Mouse (Mus musculus) right cerebral cortex, postnatal 10 days (tissue): Measurements from ENCODE around the gene Tapbp.
"Not testable (repeated sequence)": the region's sequence is repeated elsewhere in the genome, so short reads cannot be mapped to it uniquely, and the experiment has no call there.

Source experiments
- DNase-seq, 2 experiments: peaks; one replicate each; pipeline ENCODE4 v3.0.0; 2021; ENCODE audit warnings: low spot score in 2 of 2

Tapbp gene

DNA sequence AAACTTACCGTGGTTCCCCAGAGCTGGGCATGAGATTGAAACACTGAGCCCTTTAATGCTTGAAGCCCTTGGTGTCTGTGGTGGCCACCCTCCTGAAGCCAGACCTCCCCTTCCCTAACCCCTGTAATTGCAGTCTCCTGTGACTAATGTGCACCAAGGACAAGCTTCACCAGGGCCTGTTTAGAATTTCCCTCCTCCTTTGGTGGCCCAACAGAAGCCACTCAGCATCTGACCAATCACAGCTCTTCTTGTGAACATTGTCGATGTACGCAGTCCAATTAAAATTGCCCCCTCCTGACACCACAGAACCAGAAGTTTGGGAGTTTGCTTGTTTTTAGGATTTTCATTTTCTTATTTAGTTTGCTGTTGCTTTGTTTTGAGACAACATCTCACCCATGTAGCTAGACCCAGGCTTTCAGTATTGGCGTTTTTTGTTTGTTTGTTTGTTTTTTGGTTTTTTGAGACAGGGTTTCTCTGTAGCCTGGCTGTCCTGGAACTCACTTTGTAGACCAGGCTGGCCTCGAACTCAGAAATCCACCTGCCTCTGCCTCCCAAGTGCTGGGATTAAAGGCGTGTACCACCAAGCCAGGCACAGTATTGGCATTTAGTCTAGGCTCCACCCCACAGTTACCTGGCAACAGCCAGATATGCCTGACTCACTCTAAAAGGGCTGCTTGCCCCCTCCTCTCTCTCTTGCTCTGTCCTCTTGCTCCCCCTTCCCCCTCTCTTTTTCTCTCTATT is 11.6 kb upstream of the Tapbp start:
- DNase-seq = not testable (repeated sequence)

DNA sequence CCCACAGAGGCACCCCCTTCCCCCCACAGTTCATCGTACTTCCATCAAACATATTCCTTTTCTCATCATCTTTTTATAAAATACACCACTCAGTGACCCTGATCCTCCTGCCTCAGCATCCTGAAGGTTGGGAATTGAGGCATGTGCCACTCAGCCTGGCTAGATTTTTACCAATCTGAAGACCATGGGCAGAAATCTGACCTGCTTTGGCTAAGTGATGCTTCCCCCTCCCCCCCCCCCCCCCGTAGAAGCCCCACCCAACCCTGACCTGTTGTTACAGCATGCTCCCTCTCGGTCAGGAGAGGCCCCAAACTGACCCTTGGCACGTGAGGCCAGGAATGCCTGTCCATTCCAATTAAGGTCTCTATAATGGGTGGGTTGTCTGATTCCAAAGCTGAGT is 10.9 kb upstream of the Tapbp start, which contains the start of gene Platr17:
TSS of gene Platr17 (plus strand) at position 301 of the 400 bp plus-strand sequence.
- not testable (repeated sequence) for DNase-seq

DNA sequence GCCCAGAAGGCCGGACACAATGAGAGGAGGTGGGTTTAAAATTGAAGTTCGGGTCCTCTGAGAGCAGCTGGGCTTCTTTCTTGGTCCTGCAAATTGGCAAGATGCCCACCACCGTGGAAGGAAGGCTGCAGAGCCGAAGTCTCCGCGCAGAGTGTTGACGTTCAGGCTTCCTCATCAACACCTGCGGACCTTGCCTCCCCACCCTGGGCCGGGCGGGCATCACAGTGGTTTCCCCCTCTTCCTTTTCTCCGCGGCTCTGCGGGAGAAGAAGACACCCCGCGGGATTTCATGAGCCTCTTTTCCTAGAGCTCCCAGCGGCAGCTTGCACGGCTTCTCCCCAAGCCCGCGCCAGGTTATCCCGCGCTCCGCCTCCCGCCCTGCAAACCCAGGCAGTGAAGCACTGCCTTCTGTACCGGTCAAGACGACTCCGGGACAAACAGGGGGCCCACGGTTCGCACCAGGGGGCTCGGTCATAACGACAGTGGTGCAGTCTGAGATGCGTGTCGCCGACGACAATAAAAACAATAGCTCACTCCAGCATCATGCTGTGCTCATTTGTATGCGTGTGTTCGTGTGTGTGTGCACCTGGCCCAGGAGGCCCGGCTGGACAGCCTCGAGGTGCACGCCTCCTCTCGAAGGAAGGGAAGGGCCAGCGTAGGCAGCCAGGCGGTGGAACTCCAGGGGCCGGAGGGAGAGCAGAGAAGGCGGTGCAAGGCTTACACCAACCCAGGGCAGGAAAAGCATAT is 7.2 kb upstream of the Tapbp start:
- DNase-seq = peak; percentile 82 to 89

DNA sequence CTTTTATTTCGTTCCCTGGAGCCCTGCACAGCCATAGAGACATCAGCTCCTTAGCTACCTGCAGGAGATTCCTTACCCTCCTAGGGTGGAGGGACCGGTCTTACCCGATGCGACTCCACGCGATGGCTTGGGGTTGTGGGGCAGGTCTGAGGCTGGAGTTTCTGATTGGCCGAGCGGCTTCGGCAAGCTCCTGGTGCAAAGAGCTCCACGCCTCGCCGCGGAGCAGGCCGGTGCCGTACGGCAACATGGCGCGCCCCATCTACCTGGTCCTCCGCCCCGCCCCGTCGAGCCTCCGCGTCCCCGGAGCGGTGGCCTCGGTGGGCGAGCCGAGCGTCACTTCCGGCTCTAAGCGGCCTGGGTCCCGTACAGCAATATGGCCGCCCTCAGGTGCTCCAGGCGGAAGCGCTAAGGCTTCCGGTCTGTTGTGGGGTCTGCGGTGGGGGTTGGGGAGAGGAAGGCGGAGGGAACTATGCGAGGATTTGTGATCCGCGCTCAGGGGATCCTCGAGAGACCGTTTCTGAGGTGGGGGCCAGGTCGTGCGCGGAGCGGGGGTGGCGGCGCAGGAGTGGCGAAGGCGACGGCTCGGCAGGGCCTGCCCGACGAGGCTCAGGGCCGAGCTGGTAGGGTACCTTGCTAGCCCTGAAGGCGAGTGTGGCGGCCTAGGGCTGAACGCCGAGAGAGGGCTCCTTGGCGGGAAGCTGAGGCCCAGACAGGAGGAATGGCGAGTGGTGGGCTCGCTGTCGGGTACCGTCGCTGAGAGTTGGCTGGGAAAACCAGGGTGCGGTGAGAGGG is 6.4 kb upstream of the Tapbp start, which contains the start of gene Daxx:
TSS of gene Daxx (plus strand) at position 338 of the 792 bp plus-strand sequence.
- peak; percentile 99 for DNase-seq

DNA sequence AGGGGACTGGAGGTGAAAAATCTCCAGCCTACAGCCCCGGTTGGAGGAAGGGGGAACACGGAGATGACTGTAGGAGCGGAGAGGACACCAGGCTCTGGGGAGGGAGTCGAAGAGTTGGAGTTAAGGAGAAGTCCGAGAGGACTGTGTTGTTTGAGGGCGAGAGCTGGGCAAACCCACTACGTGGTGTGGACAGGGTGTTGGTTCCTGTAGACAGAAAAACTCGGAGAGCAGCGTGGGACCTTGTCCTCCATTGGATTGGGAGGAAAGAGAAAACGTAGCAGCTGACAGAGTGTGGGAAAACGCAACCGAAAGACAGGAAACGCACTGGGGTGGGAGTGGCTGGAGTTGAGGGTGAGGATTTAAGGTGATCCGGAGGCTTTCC is 5.8 kb upstream of the Tapbp start:
- peak; percentile 50 to 72 for DNase-seq

DNA sequence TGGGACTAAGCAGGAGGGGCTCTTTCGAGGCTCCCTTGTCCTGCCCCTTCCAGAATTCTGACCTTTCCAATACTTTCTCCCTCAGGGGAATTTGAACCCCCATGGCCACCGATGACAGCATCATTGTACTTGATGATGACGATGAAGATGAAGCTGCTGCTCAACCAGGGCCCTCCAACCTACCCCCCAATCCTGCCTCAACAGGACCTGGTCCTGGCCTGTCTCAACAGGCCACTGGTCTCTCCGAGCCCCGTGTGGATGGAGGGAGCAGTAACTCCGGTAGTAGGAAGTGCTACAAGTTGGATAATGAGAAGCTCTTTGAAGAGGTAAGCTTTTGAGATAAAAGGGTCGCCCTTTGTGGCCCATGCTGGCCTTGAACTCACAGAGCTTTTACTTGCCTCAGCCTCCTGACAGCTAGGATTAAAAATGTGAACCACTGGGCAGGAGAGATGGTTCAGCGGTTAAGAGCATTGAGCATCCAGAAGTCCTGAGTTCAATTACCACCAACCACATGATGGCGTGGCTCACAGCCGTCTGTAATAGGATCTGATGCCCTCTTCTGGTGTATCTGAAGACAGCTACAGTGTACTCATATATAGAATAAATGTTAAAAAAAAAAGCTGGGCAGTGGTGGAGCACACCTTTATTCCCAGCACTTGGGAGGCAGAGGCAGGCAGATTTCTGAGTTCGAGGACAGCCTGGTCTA is 5.2 kb upstream of the Tapbp start:
- peak in 1 of 2 experiments; percentile 20 for DNase-seq

DNA sequence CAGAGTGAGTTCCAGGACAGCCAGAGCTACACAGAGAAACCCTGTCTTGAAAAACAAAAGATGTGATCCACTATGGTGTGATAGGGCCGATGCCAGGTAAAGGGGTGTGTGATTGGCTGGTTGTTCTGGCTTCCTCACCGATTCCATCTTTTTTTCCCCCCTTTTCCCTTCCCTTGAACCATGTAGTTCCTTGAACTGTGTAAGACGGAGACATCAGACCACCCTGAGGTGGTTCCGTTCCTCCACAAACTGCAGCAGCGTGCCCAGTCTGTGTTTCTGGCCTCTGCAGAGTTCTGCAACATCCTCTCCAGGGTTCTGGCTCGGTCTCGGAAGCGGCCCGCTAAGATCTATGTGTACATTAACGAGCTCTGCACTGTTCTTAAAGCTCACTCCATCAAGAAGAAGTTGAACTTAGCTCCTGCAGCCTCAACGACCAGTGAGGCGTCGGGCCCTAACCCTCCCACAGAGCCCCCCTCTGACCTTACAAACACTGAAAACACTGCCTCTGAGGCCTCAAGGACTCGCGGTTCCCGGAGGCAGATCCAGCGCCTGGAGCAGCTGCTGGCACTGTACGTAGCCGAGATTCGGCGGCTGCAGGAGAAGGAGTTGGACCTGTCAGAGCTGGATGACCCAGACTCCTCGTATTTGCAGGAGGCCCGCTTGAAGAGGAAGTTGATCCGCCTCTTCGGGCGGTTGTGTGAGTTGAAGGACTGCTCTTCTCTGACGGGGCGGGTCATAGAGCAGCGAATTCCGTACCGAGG is 4.5 kb upstream of the Tapbp start:
- DNase-seq = peak; percentile 25 to 48

DNA sequence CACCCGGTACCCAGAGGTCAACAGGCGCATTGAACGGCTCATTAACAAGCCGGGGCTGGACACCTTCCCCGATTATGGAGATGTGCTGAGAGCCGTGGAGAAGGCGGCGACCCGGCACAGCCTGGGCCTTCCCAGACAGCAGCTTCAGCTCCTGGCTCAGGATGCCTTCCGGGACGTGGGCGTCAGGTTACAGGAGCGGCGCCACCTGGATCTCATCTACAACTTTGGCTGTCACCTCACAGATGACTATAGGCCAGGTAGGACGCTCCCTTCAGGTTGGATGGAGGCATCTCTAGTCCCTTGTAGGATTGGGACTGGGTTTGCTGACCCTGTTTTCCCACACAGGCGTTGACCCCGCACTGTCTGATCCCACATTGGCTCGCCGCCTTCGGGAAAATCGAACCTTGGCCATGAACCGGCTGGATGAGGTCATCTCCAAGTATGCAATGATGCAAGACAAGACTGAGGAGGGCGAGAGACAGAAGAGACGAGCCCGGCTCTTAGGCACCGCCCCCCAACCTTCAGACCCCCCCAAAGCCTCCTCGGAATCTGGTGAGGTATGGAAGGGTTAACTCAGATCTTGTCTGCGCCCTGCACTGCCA is 3.8 kb upstream of the Tapbp start:
- DNase-seq = peak in 1 of 2 experiments; percentile 50

DNA sequence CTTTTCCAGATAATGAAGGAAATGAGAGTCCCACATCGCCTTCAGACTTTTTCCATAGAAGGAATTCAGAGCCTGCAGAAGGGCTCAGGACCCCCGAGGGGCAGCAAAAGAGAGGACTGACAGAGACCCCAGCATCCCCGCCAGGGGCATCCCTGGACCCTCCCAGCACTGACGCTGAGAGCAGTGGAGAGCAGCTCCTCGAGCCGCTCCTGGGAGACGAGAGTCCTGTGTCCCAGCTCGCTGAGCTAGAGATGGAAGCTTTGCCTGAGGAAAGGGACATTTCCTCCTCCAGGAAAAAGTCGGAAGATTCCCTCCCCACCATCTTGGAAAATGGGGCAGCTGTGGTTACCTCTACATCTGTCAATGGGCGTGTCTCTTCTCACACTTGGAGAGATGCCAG is 2.4 kb upstream of the Tapbp start:
- DNase-seq = peak in 1 of 2 experiments; percentile 24

DNA sequence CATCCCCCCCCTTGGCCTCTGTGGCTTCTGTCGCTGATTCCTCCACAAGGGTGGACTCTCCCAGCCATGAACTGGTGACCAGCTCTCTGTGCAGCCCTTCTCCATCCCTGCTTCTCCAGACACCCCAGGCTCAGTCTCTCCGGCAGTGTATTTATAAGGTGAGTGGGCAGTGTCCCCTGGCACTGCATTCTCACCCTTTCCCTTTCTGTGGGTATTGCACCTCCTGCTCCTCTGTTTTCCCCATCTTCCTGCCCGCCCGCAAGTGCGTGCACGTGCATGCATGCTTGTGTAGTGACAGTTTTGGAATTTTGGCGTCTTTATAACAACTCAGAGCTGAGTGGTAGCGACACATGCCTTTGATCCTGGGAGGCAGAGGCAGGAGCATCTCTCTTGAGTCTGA is 1.8 kb upstream of the Tapbp start:
- peak in 1 of 2 experiments; percentile 30 for DNase-seq

DNA sequence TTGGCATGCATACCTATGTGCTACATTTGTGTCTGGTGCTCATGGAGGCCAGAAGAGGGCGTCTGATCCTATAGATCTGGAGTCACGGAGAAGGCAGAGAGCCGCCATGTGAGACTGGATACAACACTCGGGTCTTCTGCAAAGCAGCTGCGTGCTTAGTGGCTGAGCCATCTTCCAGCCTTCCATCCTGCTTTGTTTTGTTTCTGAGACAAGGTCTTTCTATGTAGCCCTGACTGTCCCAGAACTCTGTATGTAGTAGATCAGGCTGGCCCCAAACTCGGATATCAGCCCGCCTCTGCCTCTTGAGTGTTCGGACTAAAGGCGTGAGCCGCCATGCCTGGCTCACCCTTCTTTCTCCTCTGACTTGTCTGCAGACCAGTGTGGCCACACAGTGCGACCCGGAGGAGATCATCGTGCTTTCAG is 719 bp upstream of the Tapbp start:
- DNase-seq = peak in 1 of 2 experiments; percentile 51

DNA sequence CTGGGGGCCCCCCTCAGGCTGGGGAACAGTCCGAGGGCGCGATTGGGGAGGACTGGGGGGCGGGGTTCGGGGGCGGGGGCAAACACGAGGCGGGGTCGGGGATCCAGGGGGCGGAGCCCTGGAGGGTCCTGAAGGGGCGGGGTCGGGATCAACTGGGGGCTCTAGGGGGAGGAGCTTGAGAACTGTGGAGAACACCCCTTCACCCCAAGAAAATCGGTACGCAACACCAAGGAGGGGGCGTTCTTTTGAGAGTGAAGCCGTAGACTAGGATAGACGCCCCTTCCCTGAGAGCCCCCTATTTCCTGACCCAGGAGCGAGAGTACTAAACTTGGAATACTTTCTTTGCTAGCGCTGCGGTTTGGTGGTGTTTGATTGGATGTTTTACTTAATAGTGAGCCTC is 595 bp downstream of the Tapbp start:
- peak in 1 of 2 experiments; percentile 67 for DNase-seq

DNA sequence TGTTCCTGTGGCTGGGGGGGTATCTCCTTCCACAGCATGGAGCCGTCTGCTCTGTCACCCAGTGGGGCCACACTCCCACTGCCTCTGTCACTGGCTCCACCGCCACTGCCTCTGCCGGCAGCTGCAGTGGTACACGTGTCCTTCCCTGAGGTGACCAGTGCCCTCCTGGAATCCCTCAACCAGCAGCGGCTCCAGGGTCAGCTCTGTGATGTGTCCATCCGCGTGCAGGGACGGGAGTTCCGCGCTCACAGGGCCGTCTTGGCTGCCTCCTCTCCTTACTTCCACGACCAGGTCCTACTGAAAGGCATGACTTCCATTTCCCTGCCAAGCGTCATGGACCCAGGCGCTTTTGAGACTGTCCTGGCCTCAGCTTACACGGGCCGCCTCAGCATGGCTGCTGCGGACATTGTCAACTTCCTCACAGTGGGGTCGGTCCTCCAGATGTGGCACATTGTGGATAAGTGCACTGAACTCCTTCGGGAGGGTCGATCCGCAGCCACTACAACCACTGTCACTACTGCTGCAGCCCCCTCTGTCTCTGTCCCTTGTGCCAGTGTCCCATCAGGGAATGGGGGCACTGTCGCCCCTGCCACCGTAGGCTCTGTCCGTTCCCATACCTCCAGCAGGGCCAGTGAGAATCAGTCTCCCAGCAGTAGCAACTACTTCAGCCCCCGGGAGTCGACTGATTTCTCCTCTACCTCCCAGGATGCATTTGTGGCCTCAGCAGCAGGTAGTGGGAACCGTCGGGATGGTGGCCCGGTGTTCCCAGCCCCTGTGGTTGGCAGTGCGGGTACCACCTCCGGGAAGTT is 1.4 kb downstream of the Tapbp start:
- peak in 1 of 2 experiments; percentile 60 for DNase-seq

DNA sequence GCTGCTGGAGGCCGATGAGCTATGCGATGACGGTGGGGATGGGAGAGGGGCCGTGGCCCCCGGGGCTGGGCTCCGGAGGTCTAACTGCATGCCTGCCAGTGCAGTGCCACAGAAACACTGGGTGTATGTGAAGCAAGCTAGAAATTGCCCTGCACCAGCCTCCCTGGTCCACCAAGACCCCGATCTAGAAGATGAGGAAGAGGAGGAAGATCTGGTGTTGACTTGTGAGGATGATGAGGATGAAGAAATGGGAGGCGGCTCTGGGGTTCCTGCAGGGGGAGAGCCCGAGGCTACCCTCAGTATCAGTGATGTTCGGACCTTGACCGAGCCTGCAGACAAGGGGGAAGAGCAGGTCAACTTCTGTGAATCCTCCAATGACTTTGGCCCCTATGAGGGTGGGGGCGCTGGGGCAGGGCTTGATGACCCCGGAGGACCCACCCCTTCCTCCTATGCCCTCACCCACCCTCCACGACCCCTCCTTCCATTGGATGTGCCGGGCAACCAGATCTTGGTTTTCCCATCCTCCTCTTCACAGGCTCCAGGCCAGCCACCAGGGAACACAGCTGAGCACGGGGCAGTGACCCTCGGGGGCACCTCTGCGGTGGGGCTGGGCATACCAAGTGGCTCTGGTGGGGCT is 2.1 kb downstream of the Tapbp start:
- DNase-seq = peak in 1 of 2 experiments; percentile 43

DNA sequence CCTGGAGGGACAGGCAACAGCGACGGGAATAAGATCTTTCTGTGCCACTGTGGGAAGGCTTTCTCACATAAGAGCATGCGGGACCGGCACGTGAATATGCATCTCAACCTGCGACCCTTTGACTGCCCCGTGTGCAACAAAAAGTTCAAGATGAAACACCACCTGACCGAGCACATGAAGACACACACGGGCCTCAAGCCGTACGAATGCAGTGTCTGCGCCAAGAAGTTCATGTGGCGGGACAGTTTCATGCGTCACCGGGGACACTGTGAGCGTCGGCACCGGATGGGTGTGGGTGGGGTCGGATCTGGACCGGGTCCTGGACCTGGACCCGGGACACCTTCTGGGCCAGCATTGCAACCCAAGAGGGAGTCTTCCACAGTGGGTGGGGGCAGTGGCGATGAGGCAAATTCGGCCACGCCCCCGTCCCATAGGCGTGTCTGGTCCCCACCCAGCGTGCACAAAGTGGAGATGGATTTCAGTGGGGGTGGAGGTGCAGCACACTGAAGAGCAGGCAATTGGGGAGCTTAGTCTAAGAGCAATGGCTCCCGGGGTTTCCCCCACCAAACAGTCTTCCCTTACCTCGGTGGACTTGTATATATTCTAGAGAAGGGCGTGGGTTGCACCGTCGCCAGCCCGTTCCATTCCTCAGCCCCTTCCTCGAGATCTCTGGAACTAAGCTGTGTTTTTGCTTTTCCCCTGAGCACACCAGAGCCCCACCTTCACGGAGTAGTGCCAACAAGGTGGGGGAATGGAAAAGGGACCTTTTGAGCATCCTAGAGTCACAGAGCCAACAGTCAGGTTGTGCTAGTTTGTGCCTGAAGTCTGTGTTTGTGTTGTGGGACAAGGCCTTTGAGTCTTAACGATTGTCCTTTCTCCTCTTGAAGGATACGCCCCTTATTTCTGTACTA is 2.8 kb downstream of the Tapbp start:
- peak; percentile 33 to 46 for DNase-seq

DNA sequence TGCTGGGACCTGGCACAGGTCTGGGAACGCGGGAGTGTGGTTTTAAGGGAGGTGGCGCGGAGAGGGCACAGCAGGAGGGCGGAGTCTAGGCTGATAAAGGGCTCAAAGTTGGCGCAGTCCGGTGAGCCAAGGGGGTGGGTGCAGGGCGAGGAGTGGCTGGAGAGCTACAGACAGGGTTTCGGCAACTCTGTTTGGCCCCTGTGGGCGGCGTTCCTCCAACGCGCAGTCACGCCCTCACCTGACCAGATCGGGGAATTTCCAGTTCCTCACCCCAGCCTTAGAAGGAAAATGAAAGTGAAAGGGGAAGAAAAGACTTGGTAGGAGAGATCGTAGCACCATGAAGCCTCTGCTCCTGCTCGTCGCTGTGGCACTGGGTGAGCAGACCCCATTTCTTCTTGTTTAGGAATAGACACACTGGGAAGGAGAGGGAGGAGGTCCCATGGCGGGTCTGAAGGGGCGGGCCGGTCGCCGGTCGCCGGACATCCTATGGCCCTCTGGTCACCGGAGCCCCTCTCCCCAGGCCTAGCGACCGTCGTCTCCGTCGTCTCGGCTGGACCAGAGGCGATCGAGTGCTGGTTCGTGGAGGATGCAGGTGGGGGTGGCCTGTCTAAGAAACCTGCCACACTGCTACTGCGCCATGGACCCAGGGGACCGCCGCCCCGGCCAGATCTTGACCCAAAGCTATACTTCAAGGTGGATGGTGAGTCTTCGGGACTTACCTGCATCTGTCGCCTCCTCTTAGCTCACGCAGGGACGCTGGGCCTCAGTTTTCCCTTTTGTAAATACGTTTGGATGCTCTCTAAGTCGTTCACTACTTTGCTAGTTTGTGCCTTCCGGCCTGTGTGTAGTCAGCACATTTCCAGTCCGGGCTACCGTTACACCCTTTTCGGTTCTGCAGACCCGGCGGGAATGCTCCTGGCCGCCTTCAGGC is 3.9 kb downstream of the Tapbp start:
- DNase-seq = peak; percentile 59 to 65
